Mouse (Mus musculus) bone marrow, adult 2 months (tissue): ENCODE data around the gene Fam204a.

Experiments used
- CTCF ChIP-seq: fragments of 200-500 bp; IDR thresholded peaks from 2 replicates; pipeline ENCODE4 v1.5.1; 2011; ENCODE audit warnings: low read length, control low read depth; ENCODE audit not compliant: control insufficient read depth, insufficient read depth
- POLR2A ChIP-seq: fragments of 200-500 bp; IDR thresholded peaks from 2 replicates; pipeline ENCODE4 v1.6.1; 2011; ENCODE audit warnings: low read depth, mild to moderate bottlenecking, control low read depth, low read length, borderline replicate concordance; ENCODE audit not compliant: control insufficient read depth

GRCm38 (mm10) chr19:60182901-60183300, 43.6 kb downstream of the Fam204a start:
- no peak for TF ChIP-seq POLR2A
- TF ChIP-seq CTCF = no peak
